ENCODE assay signal across 9 mouse cellular contexts in the genomic region with DNA sequence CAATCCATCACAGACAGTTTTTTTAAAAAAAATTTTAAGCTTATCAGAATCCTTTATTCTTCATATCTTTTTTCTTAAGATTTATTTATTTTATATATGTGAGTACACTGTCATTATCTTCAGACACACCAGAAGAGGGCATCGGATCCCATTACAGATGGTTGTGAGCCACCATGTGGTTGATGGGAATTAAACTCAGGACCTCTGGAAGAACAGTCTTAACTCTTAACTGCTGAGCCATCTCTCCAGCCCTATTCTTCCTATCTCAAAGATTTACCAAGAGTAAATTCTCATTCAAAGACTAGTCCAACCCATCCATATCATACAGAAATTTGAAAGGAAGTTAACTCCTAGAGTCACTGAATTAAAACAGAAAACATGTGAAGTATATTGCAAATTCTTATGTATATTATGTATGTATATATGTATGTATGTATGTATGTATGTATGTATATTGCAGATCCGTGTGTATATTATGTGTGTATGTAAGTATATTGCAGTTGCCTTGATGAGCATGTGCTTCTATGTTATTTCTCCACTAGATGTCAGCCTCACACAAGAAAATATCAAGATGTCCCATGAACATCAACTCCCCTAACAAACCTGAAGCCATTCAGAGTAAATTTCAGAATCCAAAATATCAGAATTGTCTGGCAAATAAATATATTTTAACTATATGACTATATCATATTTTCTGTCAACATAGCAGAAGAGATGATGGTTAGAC. TPM values are rescaled to one million over a fixed set of nuclear protein-coding genes. Genes with fewer than 3 reads are reported as not detected.
DNase-seq lines count a peak whose midpoint lies in the region; ATAC-seq and TF ChIP-seq lines count a peak whose summit lies in the region.
"Had no signal": no experiment of that assay in that cellular context is flagged by ENCODE, and none has a peak within 500 bp of the region (broad histone marks: within the 10 kb centered on the region; RNA-seq: fewer than 3 reads in every experiment).

No protein-coding gene starts in this region.

- no peak overlapping the region for H3K4me2 ChIP-seq in kidney, embryonic 16.5 days (replicated peaks; ENCODE audit: low read depth, low read length)
- no peak overlapping the region for H3K4me2 ChIP-seq in liver, embryonic 14.5 days (ENCODE audit: low read depth)

- no peaks in the 10 kb centered on the region for H3K9me3 ChIP-seq in kidney, embryonic 16.5 days (ENCODE audit: low read length)
- H3K9me3 ChIP-seq in ES-Bruce4 (replicated peaks; ENCODE audit: control insufficient read depth, insufficient read depth, low read length, poor library complexity, severe bottlenecking) = no peaks in the 10 kb centered on the region
- no peaks in the 10 kb centered on the region for H3K9me3 ChIP-seq in liver, embryonic 14.5 days (ENCODE audit: control insufficient read depth, low read length)

- 50% methylated on average over 2 of the region's 2 CpGs for WGBS in kidney, adult 2 months
- 60% methylated on average over 2 of the region's 2 CpGs for WGBS in kidney, embryonic 16.5 days
- WGBS in liver, embryonic 14.5 days (ENCODE audit: insufficient replicate concordance) = 56% methylated on average over 2 of the region's 2 CpGs

- no peak for ATAC-seq in kidney, embryonic 16.5 days (ENCODE audit: low FRiP score, low TSS enrichment)
- no peak for ATAC-seq in liver, embryonic 14.5 days (ENCODE audit: insufficient read depth)

- no peaks in the 10 kb centered on the region for H3K4me1 ChIP-seq in kidney, adult 2 months (ENCODE audit: control insufficient read depth, insufficient read depth, low read length)
- no peaks in the 10 kb centered on the region for H3K4me1 ChIP-seq in kidney, embryonic 16.5 days (ENCODE audit: insufficient read depth, low read length)
- H3K4me1 ChIP-seq in ES-Bruce4 (ENCODE audit: control insufficient read depth, insufficient read depth, low read length) = no peaks in the 10 kb centered on the region
- H3K4me1 ChIP-seq in liver, embryonic 14.5 days (replicated peaks; ENCODE audit: control insufficient read depth in 2 of 2, insufficient read depth in 2 of 2, low read length in 1 of 2) = no peaks in the 10 kb centered on the region

- TF ChIP-seq POLR2A in kidney, adult 2 months (IDR thresholded peaks at IDR 0.05; ENCODE audit: low read depth, low read length) = no peak
- no peak for TF ChIP-seq POLR2A in ES-Bruce4 (IDR thresholded peaks at IDR 0.05; ENCODE audit: insufficient read depth, low read length)

- DNase-seq in kidney, adult 2 months = peak; percentile 9
- DNase-seq in embryo, embryonic 9.5 days (ENCODE audit: extremely low spot score) = peak; percentile 36
- peak in 2 of 3 experiments; percentile 2 to 3 for DNase-seq in liver, embryonic 14.5 days (ENCODE audit: low read depth in 3 of 3, low spot score in 3 of 3)
- DNase-seq in ovary, postnatal 10 days (ENCODE audit: low spot score) = no peak
- no peak for DNase-seq in gastrocnemius, postnatal 10 days
- no peak for DNase-seq in urinary bladder, postnatal 14 days (ENCODE audit: low spot score)

- H3K9ac ChIP-seq in kidney, embryonic 16.5 days (replicated peaks; ENCODE audit: low read length) = no peak overlapping the region
- H3K9ac ChIP-seq in ES-Bruce4 (ENCODE audit: low read depth, poor library complexity, severe bottlenecking) = no peak overlapping the region
- no peak overlapping the region for H3K9ac ChIP-seq in liver, embryonic 14.5 days (replicated peaks)

- H3K36me3 ChIP-seq in kidney, adult 2 months (ENCODE audit: control insufficient read depth, insufficient read depth, low read length) = no peaks in the 10 kb centered on the region
- H3K36me3 ChIP-seq in kidney, embryonic 16.5 days (ENCODE audit: insufficient read depth, low read length) = no peaks in the 10 kb centered on the region
- no peaks in the 10 kb centered on the region for H3K36me3 ChIP-seq in ES-Bruce4 (ENCODE audit: control insufficient read depth, insufficient read depth, low read length, poor library complexity, severe bottlenecking)
- no peaks in the 10 kb centered on the region for H3K36me3 ChIP-seq in liver, embryonic 14.5 days (replicated peaks; ENCODE audit: control insufficient read depth, insufficient read depth, low read depth)

- H3K27ac ChIP-seq in kidney, adult 2 months (ENCODE audit: insufficient read depth, low read depth, low read length) = no peak overlapping the region
- no peak overlapping the region for H3K27ac ChIP-seq in kidney, embryonic 16.5 days (ENCODE audit: low read length)
- no peak overlapping the region for H3K27ac ChIP-seq in ES-Bruce4 (ENCODE audit: insufficient read depth, low read length)
- no peak overlapping the region for H3K27ac ChIP-seq in liver, embryonic 14.5 days
- H3K27ac ChIP-seq: macrophage had no signal

- 0 out of 2 replicates have a peak, but pooled peaks have one; percentile 17 for TF ChIP-seq CTCF in kidney, adult 2 months (conservative IDR thresholded peaks at IDR 0.05; ENCODE audit: insufficient read depth, insufficient read length, low read depth, low read length)
- TF ChIP-seq CTCF in ES-Bruce4 (IDR thresholded peaks at IDR 0.05; ENCODE audit: low read depth, low read length) = peak; percentile 21
- TF ChIP-seq CTCF in liver, embryonic 14.5 days (IDR thresholded peaks at IDR 0.05; ENCODE audit: low read depth) = peak; percentile 22; the same call in 1 of the 2 replicates

- H3K27me3 ChIP-seq in kidney, adult 2 months (replicated peaks; ENCODE audit: control insufficient read depth, insufficient read depth, low read length) = no peaks in the 10 kb centered on the region
- H3K27me3 ChIP-seq in kidney, embryonic 16.5 days (ENCODE audit: insufficient read depth, low read length) = no peaks in the 10 kb centered on the region
- H3K27me3 ChIP-seq in ES-Bruce4 (ENCODE audit: control insufficient read depth, insufficient read depth, low read length, poor library complexity, severe bottlenecking) = no peaks in the 10 kb centered on the region
- H3K27me3 ChIP-seq in liver, embryonic 14.5 days (ENCODE audit: control insufficient read depth, insufficient read depth, low read length) = no peaks in the 10 kb centered on the region

- no peak overlapping the region for H3K4me3 ChIP-seq in kidney, adult 2 months (ENCODE audit: insufficient read depth, low read depth, low read length)
- H3K4me3 ChIP-seq in kidney, embryonic 16.5 days (ENCODE audit: low read length) = no peak overlapping the region
- H3K4me3 ChIP-seq in ES-Bruce4 (ENCODE audit: low read depth, low read length) = no peak overlapping the region
- no peak overlapping the region for H3K4me3 ChIP-seq in liver, embryonic 14.5 days (ENCODE audit: insufficient read depth in 1 of 2, low read depth in 2 of 2, low read length in 2 of 2)

- TF ChIP-seq EP300 in ES-Bruce4 (IDR thresholded peaks at IDR 0.05; ENCODE audit: insufficient read depth, low read depth, low read length) = no peak
- TF ChIP-seq EP300 in liver, embryonic 14.5 days (IDR thresholded peaks at IDR 0.05; ENCODE audit: low read depth) = no peak

RNA-seq across cellular contexts. Expression of gene Vmn2r84, which starts 30.5 kb away (rescaled TPM):
- polyA plus RNA-seq in kidney, adult 2 months (2012; rRNA removed) = not detected in 2 replicates
- polyA plus RNA-seq in kidney, embryonic 16.5 days (2015; fragmentation: Nextera tagmentation; extraction: Ambion mirVana) = not detected in 2 replicates
- polyA plus RNA-seq in ES-Bruce4 (2011; ENCODE audit: insufficient read depth, insufficient read length, low read depth, missing spikeins) = 0.11 TPM in 1 of 2 replicates, not detected in the other
- polyA plus RNA-seq in liver, embryonic 14.5 days (2012; rRNA removed) = not detected in 2 replicates
- 0.01 and 0.03 TPM in 2 replicates for polyA plus RNA-seq in liver, embryonic 14.5 days (2014; fragmentation: Nextera tagmentation; extraction: Ambion mirVana)
- total RNA-seq in gastrocnemius, postnatal 10 days (2021) = not detected
- polyA plus RNA-seq: macrophage had no signal

RNA-seq across cellular contexts. Expression of gene Tespa1, which starts 40.9 kb away (rescaled TPM):
- polyA plus RNA-seq in kidney, adult 2 months (2012; rRNA removed) = 0.72 TPM in 1 of 2 replicates, not detected in the other
- polyA plus RNA-seq in kidney, embryonic 16.5 days (2015; fragmentation: Nextera tagmentation; extraction: Ambion mirVana) = 0.14 and 0.26 TPM in 2 replicates
- not detected in 2 replicates for polyA plus RNA-seq in ES-Bruce4 (2011; ENCODE audit: insufficient read depth, insufficient read length, low read depth, missing spikeins)
- 0.71 and 1.3 TPM in 2 replicates for polyA plus RNA-seq in liver, embryonic 14.5 days (2012; rRNA removed)
- 0.93 and 1.2 TPM in 2 replicates for polyA plus RNA-seq in liver, embryonic 14.5 days (2014; fragmentation: Nextera tagmentation; extraction: Ambion mirVana)
- 1 to 10 TPM in 1 of 2 experiments, under 1 TPM in 1; 0.56 to 1.3 TPM for total RNA-seq in gastrocnemius, postnatal 10 days (2021)

Comparison
In these comparisons a context has a peak if more than half of its experiments do, and no peak if none do; other contexts are left out.
1. DNase-seq: peak in kidney, adult 2 months (single experiment), embryo, embryonic 9.5 days (single experiment) and liver, embryonic 14.5 days (2 of 3); none in ovary, postnatal 10 days (single experiment), gastrocnemius, postnatal 10 days (single experiment) and urinary bladder, postnatal 14 days (single experiment).
2. Peak in every context shown above with its lines, with median percentiles within 50 percentile points of each other: CTCF ChIP-seq.